Mouse (Mus musculus) urinary bladder, postnatal 4 days (tissue): ENCODE results near the gene Itfg1.

Experiments
- DNase-seq, 2 experiments: peaks; one replicate each; pipeline ENCODE4 v3.0.0; 2021 to 2022; ENCODE audit warnings: low spot score in 2 of 2

Gene Itfg1

DNA sequence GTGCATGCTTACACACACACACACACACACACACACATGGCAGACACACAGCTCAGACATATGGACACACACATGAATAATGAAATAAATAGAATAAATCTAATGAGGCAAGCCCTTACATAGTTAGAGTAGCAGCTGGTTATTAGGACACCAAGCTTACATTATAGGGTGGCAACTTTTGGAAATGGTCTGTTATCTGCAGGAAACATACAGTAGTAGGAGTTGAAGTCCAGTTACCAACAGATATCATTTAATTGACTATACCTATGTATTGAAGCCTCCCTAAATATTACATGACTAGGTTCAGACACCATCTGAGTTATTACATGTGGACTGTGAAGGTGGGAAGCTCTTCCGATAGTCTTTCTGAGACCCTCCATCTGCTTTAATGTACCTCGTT lies 95.7 kb downstream of the Itfg1 start:
- no peak for DNase-seq

DNA sequence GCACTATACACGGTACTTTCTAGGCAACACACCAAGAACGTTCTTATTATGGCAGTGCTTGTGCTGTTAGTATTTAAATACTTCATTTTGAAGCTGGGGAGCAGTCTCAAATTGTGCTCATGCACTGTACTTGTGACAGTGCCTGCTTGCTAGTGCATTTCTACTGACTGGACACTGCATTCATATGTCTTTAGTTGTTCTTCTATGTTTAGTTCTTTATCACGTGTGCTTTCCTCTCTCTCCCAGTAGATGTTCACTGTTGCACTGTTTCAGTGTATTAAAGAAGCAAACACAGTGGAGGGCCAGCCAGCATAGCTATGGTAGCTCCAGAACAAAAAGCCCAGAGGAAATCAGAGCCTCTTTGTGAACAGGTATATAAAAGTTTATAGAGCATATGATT lies 110.2 kb downstream of the Itfg1 start:
- no peak for DNase-seq

DNA sequence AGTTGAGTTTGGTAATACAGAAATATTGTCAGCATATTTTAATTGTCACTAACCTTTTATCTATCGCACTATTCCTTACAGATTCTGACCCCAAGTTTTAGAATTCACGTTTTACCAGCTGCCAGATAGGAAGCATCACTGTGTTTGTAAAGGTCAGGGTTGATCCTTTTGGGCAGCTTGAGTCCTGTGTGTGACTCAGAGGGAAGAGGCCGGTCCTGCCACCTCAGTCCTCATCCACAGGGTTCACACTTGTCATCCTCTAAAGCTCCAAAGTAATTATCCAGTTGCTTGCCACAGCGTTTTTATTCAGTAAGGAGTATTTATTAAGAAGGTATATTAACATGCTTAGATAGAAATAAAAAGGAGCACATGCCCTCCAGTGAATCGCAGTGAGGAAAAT lies 123.5 kb downstream of the Itfg1 start:
- DNase-seq: no peak

DNA sequence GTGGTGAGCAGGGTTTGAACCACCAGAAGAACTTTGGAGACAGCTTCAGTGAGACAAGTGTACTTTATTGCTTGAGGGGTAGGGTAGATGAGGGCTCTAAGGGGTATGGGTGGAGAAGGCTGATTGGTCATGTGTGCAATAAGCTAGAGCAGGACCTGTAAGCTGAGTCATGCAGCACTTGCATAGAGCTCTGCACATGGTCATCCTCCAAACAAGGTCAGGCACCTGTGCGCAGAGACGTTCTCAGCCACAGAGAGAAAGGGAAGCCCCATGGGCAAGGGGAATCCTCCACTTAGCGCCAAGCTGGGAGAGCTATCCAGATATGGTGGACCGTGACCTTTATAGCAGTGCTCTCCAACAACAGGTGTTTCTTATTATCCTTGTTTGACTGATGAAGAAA lies 124.0 kb downstream of the Itfg1 start:
- DNase-seq: no peak

DNA sequence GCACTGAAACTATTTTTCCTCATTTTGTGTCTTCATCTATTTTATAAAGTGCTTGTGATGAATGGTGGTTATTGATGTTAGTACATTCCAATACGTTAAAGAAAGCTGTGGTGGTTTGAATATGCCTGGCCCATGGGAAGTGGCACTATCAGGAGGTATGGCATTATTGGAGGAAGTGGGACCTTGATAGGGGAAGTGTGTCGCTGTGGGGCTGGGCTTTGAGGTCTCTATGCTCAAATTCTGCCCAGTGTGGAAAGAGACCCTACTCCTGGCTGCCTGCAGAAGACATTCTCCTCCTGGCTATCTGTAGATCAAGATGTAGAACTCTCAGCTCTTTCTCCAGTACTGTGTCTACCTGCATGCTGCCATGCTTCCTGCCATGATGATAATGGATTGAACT lies 133.7 kb downstream of the Itfg1 start:
- DNase-seq: no peak

DNA sequence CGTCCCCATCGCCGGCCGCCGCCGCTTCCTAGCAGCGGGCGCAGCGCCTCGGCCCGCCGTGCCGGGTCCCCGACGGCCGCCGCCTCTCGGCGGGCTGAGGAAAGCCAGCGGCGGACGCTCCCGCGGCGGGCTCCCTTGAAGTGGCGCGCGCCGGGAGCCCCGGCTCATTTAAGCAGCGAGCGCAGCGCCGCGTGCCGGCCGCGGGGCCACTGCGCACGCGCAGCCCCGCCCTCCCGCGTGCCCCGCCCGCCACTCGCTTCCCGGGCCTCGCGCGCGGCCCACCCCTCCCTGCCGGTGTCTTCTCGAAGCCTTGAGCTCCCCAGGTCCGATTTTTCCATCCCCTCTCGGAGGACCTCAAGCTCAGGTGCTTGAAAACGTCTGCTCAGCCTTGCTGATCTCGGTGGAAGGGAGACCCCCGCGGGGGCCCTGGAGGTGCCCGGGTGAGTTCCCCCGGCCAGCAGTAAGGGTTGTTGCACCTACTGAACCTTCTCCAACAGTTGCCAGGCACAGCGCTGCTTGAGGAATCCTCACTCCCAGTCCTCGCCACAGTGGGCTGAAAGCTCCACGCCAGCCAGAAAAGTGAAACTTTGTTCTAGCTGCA lies 139.9 kb downstream of the Itfg1 start, which contains the start of gene Neto2:
Gene Neto2, minus strand, starts transcription at position 174 of the 601 bp plus-strand sequence.
- DNase-seq: peak; percentile 63 to 72

DNA sequence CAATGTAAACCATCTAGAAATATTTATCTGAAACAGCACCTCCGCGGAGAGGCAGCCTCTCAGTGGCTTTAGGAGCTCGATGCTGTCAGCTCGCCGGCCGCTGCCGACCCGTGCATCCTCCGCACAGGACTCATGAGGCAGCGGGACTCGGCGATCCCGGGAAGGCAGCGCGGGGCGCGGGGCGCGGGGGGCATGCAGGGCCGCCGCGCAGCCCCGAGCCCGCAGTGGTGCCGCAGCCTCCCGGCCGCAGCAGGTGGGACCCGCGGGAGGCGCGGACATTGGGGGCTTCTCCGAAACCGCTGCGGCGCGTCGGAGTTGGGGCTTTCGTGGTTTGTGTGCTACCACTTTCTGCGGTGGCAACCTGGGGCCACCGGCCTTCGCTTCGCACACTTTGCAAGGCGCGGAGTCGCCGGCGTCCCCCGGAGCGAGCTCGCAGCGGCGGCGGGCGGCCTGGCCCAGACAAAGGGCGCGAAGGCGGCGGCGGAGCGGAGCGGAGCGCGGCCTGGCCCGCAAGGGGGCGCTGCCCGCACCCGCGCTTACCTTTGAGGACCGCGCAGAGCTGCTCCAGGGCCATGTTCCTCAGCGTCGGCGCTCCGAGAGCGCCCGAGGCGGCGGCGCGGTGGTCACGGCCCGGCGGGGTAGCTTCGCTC lies 140.5 kb downstream of the Itfg1 start:
- DNase-seq: peak in 1 of 2 experiments; percentile 64

DNA sequence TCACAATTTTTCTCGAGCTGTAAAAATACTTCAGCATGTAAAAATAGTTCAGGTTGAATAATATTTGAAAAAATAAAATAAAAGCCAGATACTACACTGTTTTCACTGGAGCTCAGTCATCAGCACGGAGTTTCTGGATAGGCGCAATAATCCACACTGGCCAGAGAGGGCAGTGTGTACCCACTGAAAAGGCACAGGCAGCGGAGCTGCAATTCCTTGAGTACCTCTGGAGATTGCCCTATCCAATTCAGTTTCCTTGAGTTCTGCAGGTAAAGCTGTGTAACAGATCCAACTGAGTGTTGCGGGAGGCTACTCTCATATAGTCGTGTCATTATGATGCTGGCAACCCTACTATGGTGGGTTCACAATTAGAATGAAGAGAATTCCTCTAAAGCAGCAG lies 141.7 kb downstream of the Itfg1 start:
- DNase-seq: peak; percentile 29 to 61
